Mouse (Mus musculus): ENCODE measurements around the gene Ints3.
"Not testable (repeated sequence)": the region's sequence is repeated elsewhere in the genome, so short reads cannot be mapped to it uniquely, and the experiment has no call there.

Gene Ints3

DNA sequence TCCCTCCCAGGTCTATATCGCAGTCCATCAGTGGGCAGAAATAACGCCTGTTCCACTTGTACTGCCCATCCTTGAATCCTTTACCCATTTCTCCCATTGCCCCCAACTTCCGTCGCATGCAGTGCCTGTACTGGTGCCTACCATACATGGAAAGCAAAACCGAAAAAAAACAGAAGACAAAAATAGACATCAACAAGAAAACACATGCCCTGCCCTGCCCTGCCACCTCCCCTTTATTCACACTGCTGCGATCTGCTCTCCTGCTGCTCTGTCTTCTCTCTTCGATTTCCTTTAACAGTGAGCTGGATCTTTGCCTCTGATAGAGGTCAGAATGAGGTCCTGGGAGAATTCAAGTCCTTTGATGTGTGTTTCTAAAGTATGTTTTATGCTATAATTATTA, 75.5 kb downstream of the Ints3 start:
- no peak for DNase-seq (ENCODE audit: low spot score in 2 of 2)

DNA sequence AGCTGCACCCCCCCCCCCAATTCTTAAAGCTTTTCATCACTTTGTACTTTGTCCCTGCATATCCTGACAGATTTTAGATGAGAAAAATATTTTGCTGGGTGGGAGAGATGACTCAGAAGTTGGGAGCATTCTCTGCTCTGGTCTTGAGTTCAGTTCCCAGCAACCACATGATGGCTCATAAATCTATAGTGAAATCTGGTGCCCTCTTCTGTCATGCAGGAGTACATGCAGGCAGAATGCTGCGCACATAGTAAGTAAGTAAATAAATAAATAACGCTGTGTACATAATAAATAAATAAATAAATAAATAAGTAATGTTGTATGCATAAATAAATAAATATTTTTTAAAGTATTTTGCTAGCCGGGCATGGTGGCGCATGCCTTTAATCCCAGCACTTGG, 85.6 kb downstream of the Ints3 start:
- DNase-seq (ENCODE audit: low spot score in 2 of 2) = no peak

DNA sequence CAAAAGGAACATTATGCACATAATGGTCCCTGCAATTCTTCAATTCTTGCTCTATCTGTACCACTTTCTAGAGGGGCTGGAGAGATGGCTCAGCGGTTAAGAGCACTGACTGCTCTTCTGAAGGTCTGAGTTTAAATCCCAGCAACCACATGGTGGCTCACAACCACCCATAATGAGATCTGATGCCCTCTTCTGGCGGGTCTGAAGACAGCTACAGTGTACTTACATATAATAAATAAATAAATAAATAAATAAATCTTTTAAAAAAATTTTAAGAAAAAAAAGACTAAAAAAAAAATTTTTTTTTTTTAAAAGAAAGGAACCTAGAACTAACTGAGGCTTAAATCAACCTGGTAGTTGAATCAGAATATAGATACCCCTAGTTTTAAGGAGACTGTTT, 90.6 kb downstream of the Ints3 start:
- DNase-seq (ENCODE audit: low spot score in 2 of 2) = not testable (repeated sequence)

All from frontal cortex, postnatal 36 days (tissue).